Comparison of ENCODE assay signal across 13 mouse cellular contexts in genomic region chr8:70850132-70850845, GRCm38 (mm10). TPM values are rescaled to one million over a fixed set of nuclear protein-coding genes. Genes with fewer than 3 reads are reported as not detected.
"Had no signal": no experiment of that assay in that cellular context is flagged by ENCODE, and none has a peak within 500 bp of the region (broad histone marks: within the 10 kb centered on the region; RNA-seq: fewer than 3 reads in every experiment).

No protein-coding gene starts in this region.

- ATAC-seq: midbrain, embryonic 13.5 days; midbrain, embryonic 15.5 days had no signal

- DNase-seq: lung, adult 18-20 months; lung, embryonic 14.5 days; lung, postnatal 10 days; lung, postnatal 4 days; right cerebral cortex, postnatal 14 days; thymus, adult 2 months; thymus, postnatal 25 days; thymus, postnatal 4 days had no signal

RNA-seq across cellular contexts. Expression of gene Kcnn1, which starts 12.8 kb away (rescaled TPM):
- total RNA-seq: monocyte, adult 5-6 weeks; neutrophil, adult 5-6 weeks had no signal

RNA-seq across cellular contexts. Expression of gene Il12rb1, which starts 42.0 kb away (rescaled TPM):
- total RNA-seq: midbrain, postnatal 0 days had no signal

RNA-seq across cellular contexts. Expression of gene Slc5a5, which starts 42.3 kb away (rescaled TPM):
- total RNA-seq: monocyte, adult 5-6 weeks; neutrophil, adult 5-6 weeks had no signal
